Comparison of ENCODE assay signal across 8 mouse cellular contexts in the genomic region with DNA sequence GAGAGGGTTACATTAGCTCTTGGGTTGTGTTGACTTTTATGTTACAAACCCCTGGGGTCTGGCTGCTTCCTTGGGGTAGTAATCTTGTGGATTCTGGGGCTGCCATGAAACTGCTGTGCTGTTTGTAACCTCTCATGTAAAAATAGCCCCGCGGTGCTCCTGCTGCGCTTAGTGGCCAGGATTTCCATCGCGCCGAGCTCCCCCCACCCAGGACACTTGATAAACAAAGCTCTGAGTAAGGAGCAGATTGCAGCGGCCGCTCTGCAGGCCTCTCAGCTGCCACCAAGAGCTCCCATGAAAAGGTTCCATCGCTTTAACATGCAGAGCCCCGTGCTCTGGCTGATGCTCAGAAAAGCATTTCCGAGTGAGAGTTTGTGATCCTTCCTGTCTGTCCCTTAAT. TPM values are rescaled to one million over a fixed set of nuclear protein-coding genes. Genes with fewer than 3 reads are reported as not detected.
DNase-seq lines count a peak whose midpoint lies in the region; ATAC-seq lines count a peak whose summit lies in the region.

No protein-coding gene starts in this region.

- peak overlapping the region; percentile 78 for H3K9ac ChIP-seq in heart, embryonic 14.5 days (ENCODE audit: low read length)
- peak overlapping the region; percentile 43; the same call in 1 of the 2 replicates for H3K9ac ChIP-seq in limb, embryonic 13.5 days

- WGBS in heart, embryonic 14.5 days = 1% methylated on average over 11 of the region's 11 CpGs
- 6% methylated on average over 11 of the region's 11 CpGs for WGBS in limb, embryonic 13.5 days

- no peak overlapping the region for H3K4me3 ChIP-seq in heart, embryonic 14.5 days (ENCODE audit: control insufficient read depth in 1 of 2, insufficient read depth in 1 of 2, low read depth in 1 of 2, low read length in 2 of 2)
- no peak overlapping the region for H3K4me3 ChIP-seq in limb, embryonic 13.5 days

- peak overlapping the region; percentile 68 for H3K4me2 ChIP-seq in heart, embryonic 14.5 days (ENCODE audit: low read length)
- peak overlapping the region; percentile 76 for H3K4me2 ChIP-seq in limb, embryonic 13.5 days (replicated peaks)

- H3K36me3 ChIP-seq in heart, embryonic 14.5 days (ENCODE audit: control insufficient read depth, insufficient read depth, low read length) = no peaks in the 10 kb centered on the region
- H3K36me3 ChIP-seq in limb, embryonic 13.5 days = no peaks in the 10 kb centered on the region

- peak; percentile 27 for DNase-seq in right cerebral cortex, postnatal 25 days
- DNase-seq in right cerebral cortex, postnatal 36 days (ENCODE audit: low spot score in 2 of 2) = no peak
- peak; percentile 57 for DNase-seq in embryo, embryonic 11 days
- DNase-seq in neural tube, embryonic 10.5 days (ENCODE audit: extremely low spot score, low spot score) = peak; percentile 30
- no peak for DNase-seq in spleen, postnatal 10 days (ENCODE audit: low spot score in 2 of 2)

- H3K27ac ChIP-seq in heart, embryonic 14.5 days (replicated peaks in 1 of 2; ENCODE audit: control insufficient read depth in 1 of 2, insufficient read depth in 1 of 2, low read depth in 2 of 2, low read length in 2 of 2) = peak overlapping the region; percentile 87 to 95
- H3K27ac ChIP-seq in limb, embryonic 13.5 days = no peak overlapping the region

- H3K27me3 ChIP-seq in heart, embryonic 14.5 days (ENCODE audit: control insufficient read depth, insufficient read depth, low read length) = no peaks in the 10 kb centered on the region
- no peaks in the 10 kb centered on the region for H3K27me3 ChIP-seq in limb, embryonic 13.5 days

- ATAC-seq in heart, embryonic 14.5 days (ENCODE audit: insufficient number of reproducible peaks, insufficient read depth, low FRiP score, low read depth) = no peak
- ATAC-seq in limb, embryonic 13.5 days (ENCODE audit: low FRiP score, low read depth) = no peak
- no peak for ATAC-seq in inflammation-experienced regulatory T-cells, adult 6 months

- H3K4me1 ChIP-seq in heart, embryonic 14.5 days (ENCODE audit: control insufficient read depth in 2 of 2, insufficient read depth in 2 of 2, low read length in 2 of 2) = peaks cover 17 to 32% of the 10 kb centered on the region in 2 experiments
- H3K4me1 ChIP-seq in limb, embryonic 13.5 days = peaks cover 20% of the 10 kb centered on the region

- no peaks in the 10 kb centered on the region for H3K9me3 ChIP-seq in heart, embryonic 14.5 days (ENCODE audit: control insufficient read depth, low read length)
- no peaks in the 10 kb centered on the region for H3K9me3 ChIP-seq in limb, embryonic 13.5 days

RNA-seq across cellular contexts. Expression of a gene that starts 22.1 kb away (rescaled TPM):
- polyA plus RNA-seq in heart, embryonic 14.5 days (2014; fragmentation: Nextera tagmentation; extraction: Ambion mirVana) = 14.3 and 15.4 TPM in 2 replicates
- 10.6 and 11.9 TPM in 2 replicates for polyA plus RNA-seq in limb, embryonic 13.5 days (2015; fragmentation: Nextera tagmentation; extraction: Ambion mirVana)
- polyA plus RNA-seq in inflammation-experienced regulatory T-cells, adult 6 months (2017; shearing (Covaris generic)) = 10 to 100 TPM; 23.1 to 26.4 (median 23.5) TPM

Comparison
In these comparisons a context has a peak if more than half of its experiments do, and no peak if none do; other contexts are left out.
1. DNase-seq: peak in right cerebral cortex, postnatal 25 days (single experiment), embryo, embryonic 11 days (single experiment) and neural tube, embryonic 10.5 days (single experiment); none in right cerebral cortex, postnatal 36 days (0 of 2) and spleen, postnatal 10 days (0 of 2).